ENCODE assay signal across 10 mouse cellular contexts in the genomic region with DNA sequence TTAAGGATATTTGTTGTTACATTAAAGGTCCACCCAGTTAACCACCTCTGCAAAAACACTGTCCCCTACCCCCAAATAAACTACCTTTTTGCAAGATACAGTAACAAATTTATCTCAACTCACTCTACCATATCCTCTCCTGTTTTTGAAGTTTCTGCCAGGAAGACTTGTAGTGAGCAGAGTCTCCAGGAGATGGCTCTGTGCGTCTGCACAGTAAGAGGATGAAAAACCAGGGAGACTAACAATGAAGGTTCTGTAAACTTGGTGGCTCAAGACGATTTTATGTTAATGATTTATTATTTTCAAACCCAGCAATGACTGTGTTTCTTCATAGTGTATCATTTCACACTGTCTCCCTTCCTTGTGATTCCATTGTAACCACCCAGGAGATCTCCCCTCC. TPM values are rescaled to one million over a fixed set of nuclear protein-coding genes. Genes with fewer than 3 reads are reported as not detected.
DNase-seq lines count a peak whose midpoint lies in the region; ATAC-seq lines count a peak whose summit lies in the region.
"Had no signal": no experiment of that assay in that cellular context is flagged by ENCODE, and none has a peak within 500 bp of the region (broad histone marks: within the 10 kb centered on the region; RNA-seq: fewer than 3 reads in every experiment).

No protein-coding gene starts in this region.

- no peak overlapping the region for H3K4me2 ChIP-seq in embryonic facial prominence, embryonic 11.5 days (ENCODE audit: low read depth, low read length)
- H3K4me2 ChIP-seq in midbrain, embryonic 11.5 days = no peak overlapping the region
- H3K4me2 ChIP-seq: liver, embryonic 15.5 days had no signal

- H3K4me3 ChIP-seq in embryonic facial prominence, embryonic 11.5 days (ENCODE audit: low read depth, low read length) = no peak overlapping the region
- H3K4me3 ChIP-seq in embryonic facial prominence, embryonic 10.5 days = no peak overlapping the region
- H3K4me3 ChIP-seq in midbrain, embryonic 11.5 days (ENCODE audit: low read depth, low read length) = no peak overlapping the region
- no peak overlapping the region for H3K4me3 ChIP-seq in midbrain, embryonic 10.5 days
- H3K4me3 ChIP-seq: liver, embryonic 15.5 days had no signal

- no peak overlapping the region for H3K27ac ChIP-seq in embryonic facial prominence, embryonic 11.5 days (replicated peaks; ENCODE audit: low read depth, low read length)
- no peak overlapping the region for H3K27ac ChIP-seq in embryonic facial prominence, embryonic 10.5 days (replicated peaks)
- no peak overlapping the region for H3K27ac ChIP-seq in midbrain, embryonic 11.5 days (ENCODE audit: low read depth, low read length)
- no peak overlapping the region for H3K27ac ChIP-seq in midbrain, embryonic 10.5 days (replicated peaks)
- H3K27ac ChIP-seq: liver, embryonic 15.5 days had no signal

- no peak overlapping the region for H3K9ac ChIP-seq in embryonic facial prominence, embryonic 11.5 days (replicated peaks; ENCODE audit: low read length)
- no peak overlapping the region for H3K9ac ChIP-seq in midbrain, embryonic 11.5 days (ENCODE audit: low read length)
- H3K9ac ChIP-seq: liver, embryonic 15.5 days had no signal

- no peaks in the 10 kb centered on the region for H3K27me3 ChIP-seq in embryonic facial prominence, embryonic 11.5 days (ENCODE audit: control insufficient read depth, insufficient read depth, low read length)
- H3K27me3 ChIP-seq in embryonic facial prominence, embryonic 10.5 days (replicated peaks; ENCODE audit: low read depth, poor library complexity, severe bottlenecking) = no peaks in the 10 kb centered on the region
- H3K27me3 ChIP-seq in midbrain, embryonic 11.5 days (ENCODE audit: control insufficient read depth, insufficient read depth, low read length) = no peaks in the 10 kb centered on the region
- no peaks in the 10 kb centered on the region for H3K27me3 ChIP-seq in midbrain, embryonic 10.5 days (ENCODE audit: low read depth, poor library complexity, severe bottlenecking)
- H3K27me3 ChIP-seq: liver, embryonic 15.5 days had no signal

- no peak for ATAC-seq in embryonic facial prominence, embryonic 11.5 days (replicated peaks; ENCODE audit: insufficient number of reproducible peaks, low FRiP score, low TSS enrichment, low read depth)
- ATAC-seq in midbrain, embryonic 11.5 days (ENCODE audit: low FRiP score) = no peak
- peak; percentile 58 to 76; a peak in 3 of 4 replicates for ATAC-seq in hematopoietic stem cell, adult 5-6 weeks (replicated peaks in 1 of 2; ENCODE audit: insufficient read depth in 1 of 2, low FRiP score in 2 of 2, low TSS enrichment in 1 of 2, low read depth in 1 of 2, poor library complexity in 2 of 2, severe bottlenecking in 2 of 2)

- 14% methylated on average over 2 of the region's 2 CpGs for WGBS in embryonic facial prominence, embryonic 11.5 days
- 18% methylated on average over 2 of the region's 2 CpGs for WGBS in embryonic facial prominence, embryonic 10.5 days
- 24% methylated on average over 2 of the region's 2 CpGs for WGBS in midbrain, embryonic 11.5 days
- WGBS in midbrain, embryonic 10.5 days = 24% methylated on average over 2 of the region's 2 CpGs

- H3K4me1 ChIP-seq in embryonic facial prominence, embryonic 11.5 days (ENCODE audit: control insufficient read depth, insufficient read depth, low read length) = no peaks in the 10 kb centered on the region
- H3K4me1 ChIP-seq in embryonic facial prominence, embryonic 10.5 days = no peaks in the 10 kb centered on the region
- no peaks in the 10 kb centered on the region for H3K4me1 ChIP-seq in midbrain, embryonic 11.5 days (ENCODE audit: control insufficient read depth, insufficient read depth, low read length)
- no peaks in the 10 kb centered on the region for H3K4me1 ChIP-seq in midbrain, embryonic 10.5 days
- H3K4me1 ChIP-seq: liver, embryonic 15.5 days had no signal

- H3K9me3 ChIP-seq in embryonic facial prominence, embryonic 11.5 days (replicated peaks; ENCODE audit: control insufficient read depth, low read length) = no peaks in the 10 kb centered on the region
- peaks cover 3% of the 10 kb centered on the region; the same call in 1 of the 2 replicates for H3K9me3 ChIP-seq in embryonic facial prominence, embryonic 10.5 days
- H3K9me3 ChIP-seq in midbrain, embryonic 11.5 days (ENCODE audit: control insufficient read depth, low read length) = no peaks in the 10 kb centered on the region
- peaks cover 8% of the 10 kb centered on the region; the same call in 1 of the 2 replicates for H3K9me3 ChIP-seq in midbrain, embryonic 10.5 days (replicated peaks)
- H3K9me3 ChIP-seq: G1E; liver, embryonic 15.5 days had no signal

- H3K36me3 ChIP-seq in embryonic facial prominence, embryonic 11.5 days (replicated peaks; ENCODE audit: control insufficient read depth, insufficient read depth, low read depth, low read length) = no peaks in the 10 kb centered on the region
- H3K36me3 ChIP-seq in embryonic facial prominence, embryonic 10.5 days (replicated peaks) = no peaks in the 10 kb centered on the region
- H3K36me3 ChIP-seq in midbrain, embryonic 11.5 days (ENCODE audit: control insufficient read depth, insufficient read depth, low read length) = no peaks in the 10 kb centered on the region
- H3K36me3 ChIP-seq in midbrain, embryonic 10.5 days = no peaks in the 10 kb centered on the region
- H3K36me3 ChIP-seq: G1E; liver, embryonic 15.5 days had no signal

- peak; percentile 30 for DNase-seq in embryonic facial prominence, embryonic 11.5 days (ENCODE audit: low spot score)
- DNase-seq in embryonic facial prominence, embryonic 10.5 days (ENCODE audit: low spot score) = no peak
- peak; percentile 85 for DNase-seq in midbrain, embryonic 11.5 days (ENCODE audit: low spot score, missing footprints)
- no peak for DNase-seq in midbrain, embryonic 10.5 days (ENCODE audit: low spot score)
- DNase-seq in naive thymus-derived CD4-positive, alpha-beta T cell, adult 2 months (ENCODE audit: low read depth) = peak; percentile 3
- no peak for DNase-seq in ovary, postnatal 36 days (ENCODE audit: low spot score)
- DNase-seq in thymus, postnatal 10 days (ENCODE audit: low spot score in 2 of 2) = no peak

RNA-seq across cellular contexts. Expression of gene Pate4, which starts 18.8 kb away (rescaled TPM):
- not detected in 2 replicates for polyA plus RNA-seq in embryonic facial prominence, embryonic 11.5 days (2014; fragmentation: Nextera tagmentation; extraction: Ambion mirVana)
- not detected in 2 replicates for polyA plus RNA-seq in embryonic facial prominence, embryonic 10.5 days (2016; fragmentation: Nextera tagmentation; extraction: Ambion mirVana)
- not detected in 2 replicates for polyA plus RNA-seq in midbrain, embryonic 11.5 days (2014; fragmentation: Nextera tagmentation; extraction: Ambion mirVana)
- not detected in 2 replicates for polyA plus RNA-seq in midbrain, embryonic 10.5 days (2016; fragmentation: Nextera tagmentation; extraction: Ambion mirVana)
- not detected in 2 replicates for total RNA-seq in hematopoietic stem cell, adult 5-6 weeks (2017)
- total RNA-seq: G1E had no signal
- polyA plus RNA-seq: G1E; liver, embryonic 15.5 days had no signal

RNA-seq across cellular contexts. Expression of gene Hyls1, which starts 22.7 kb away (rescaled TPM):
- 30.2 and 32.3 TPM in 2 replicates for polyA plus RNA-seq in embryonic facial prominence, embryonic 11.5 days (2014; fragmentation: Nextera tagmentation; extraction: Ambion mirVana)
- polyA plus RNA-seq in embryonic facial prominence, embryonic 10.5 days (2016; fragmentation: Nextera tagmentation; extraction: Ambion mirVana) = 24.9 and 26.5 TPM in 2 replicates
- 32.6 and 34.7 TPM in 2 replicates for polyA plus RNA-seq in midbrain, embryonic 11.5 days (2014; fragmentation: Nextera tagmentation; extraction: Ambion mirVana)
- polyA plus RNA-seq in midbrain, embryonic 10.5 days (2016; fragmentation: Nextera tagmentation; extraction: Ambion mirVana) = 26.2 and 30.2 TPM in 2 replicates
- 6.9 and 10.8 TPM in 2 replicates for total RNA-seq in hematopoietic stem cell, adult 5-6 weeks (2017)

RNA-seq across cellular contexts. Expression of gene Pate2, which starts 22.8 kb away (rescaled TPM):
- polyA plus RNA-seq in embryonic facial prominence, embryonic 11.5 days (2014; fragmentation: Nextera tagmentation; extraction: Ambion mirVana) = 0.49 and 0.74 TPM in 2 replicates
- 1.5 and 1.6 TPM in 2 replicates for polyA plus RNA-seq in embryonic facial prominence, embryonic 10.5 days (2016; fragmentation: Nextera tagmentation; extraction: Ambion mirVana)
- polyA plus RNA-seq in midbrain, embryonic 11.5 days (2014; fragmentation: Nextera tagmentation; extraction: Ambion mirVana) = 0.96 and 1.8 TPM in 2 replicates
- 1.6 and 2.7 TPM in 2 replicates for polyA plus RNA-seq in midbrain, embryonic 10.5 days (2016; fragmentation: Nextera tagmentation; extraction: Ambion mirVana)
- not detected in 2 replicates for total RNA-seq in hematopoietic stem cell, adult 5-6 weeks (2017)

RNA-seq across cellular contexts. Expression of gene Pus3, which starts 34.5 kb away (rescaled TPM):
- 26.3 and 28.5 TPM in 2 replicates for polyA plus RNA-seq in embryonic facial prominence, embryonic 11.5 days (2014; fragmentation: Nextera tagmentation; extraction: Ambion mirVana)
- 18.3 and 21.3 TPM in 2 replicates for polyA plus RNA-seq in embryonic facial prominence, embryonic 10.5 days (2016; fragmentation: Nextera tagmentation; extraction: Ambion mirVana)
- polyA plus RNA-seq in midbrain, embryonic 11.5 days (2014; fragmentation: Nextera tagmentation; extraction: Ambion mirVana) = 23.8 and 24.8 TPM in 2 replicates
- polyA plus RNA-seq in midbrain, embryonic 10.5 days (2016; fragmentation: Nextera tagmentation; extraction: Ambion mirVana) = 18.5 and 19.5 TPM in 2 replicates
- 36.8 and 48.9 TPM in 2 replicates for total RNA-seq in hematopoietic stem cell, adult 5-6 weeks (2017)

RNA-seq across cellular contexts. Expression of gene Ddx25, which starts 34.6 kb away (rescaled TPM):
- polyA plus RNA-seq in embryonic facial prominence, embryonic 11.5 days (2014; fragmentation: Nextera tagmentation; extraction: Ambion mirVana) = 6.6 and 6.7 TPM in 2 replicates
- polyA plus RNA-seq in embryonic facial prominence, embryonic 10.5 days (2016; fragmentation: Nextera tagmentation; extraction: Ambion mirVana) = 6.0 and 6.1 TPM in 2 replicates
- 9.5 and 9.8 TPM in 2 replicates for polyA plus RNA-seq in midbrain, embryonic 11.5 days (2014; fragmentation: Nextera tagmentation; extraction: Ambion mirVana)
- polyA plus RNA-seq in midbrain, embryonic 10.5 days (2016; fragmentation: Nextera tagmentation; extraction: Ambion mirVana) = 8.0 and 8.2 TPM in 2 replicates
- total RNA-seq in hematopoietic stem cell, adult 5-6 weeks (2017) = 0.31 TPM in 1 of 2 replicates, not detected in the other

Comparison
In these comparisons a context has a peak if more than half of its experiments do, and no peak if none do; other contexts are left out.
1. DNase-seq: peak in embryonic facial prominence, embryonic 11.5 days (single experiment), midbrain, embryonic 11.5 days (single experiment) and naive thymus-derived CD4-positive, alpha-beta T cell, adult 2 months (single experiment); none in embryonic facial prominence, embryonic 10.5 days (single experiment), midbrain, embryonic 10.5 days (single experiment), ovary, postnatal 36 days (single experiment) and thymus, postnatal 10 days (0 of 2).
2. ATAC-seq: peak in hematopoietic stem cell, adult 5-6 weeks (2 of 2); none in embryonic facial prominence, embryonic 11.5 days (single experiment) and midbrain, embryonic 11.5 days (single experiment).